Mouse (Mus musculus): Measurements from ENCODE around the gene Plekhg3. TPM values are rescaled to one million over a fixed set of nuclear protein-coding genes. Genes with fewer than 3 reads are reported as not detected.
A peak's percentile ranks its signal among the peaks of the same experiment; 100 is the strongest.

Gene Plekhg3
- 6.9 and 7.2 TPM in 2 replicates for polyA plus RNA-seq (2015; fragmentation: Nextera tagmentation; extraction: Ambion mirVana)

GRCm38 (mm10) chr12:76530580-76531139, at the start of gene Plekhg3:
Gene Plekhg3 (plus strand): TSS chr12:76530891.
- Histone ChIP-seq H3K4me2 (no peak within 1 kb of the TSS), H3K4me3 (no peak within 1 kb of the TSS), H3K36me3 (no peaks in the 10 kb centered on the region), H3K27me3 (peaks cover 41% of the 10 kb centered on the region), H3K9ac (no peak within 1 kb of the TSS), H3K4me1 (peaks cover 48% of the 10 kb centered on the region), H3K27ac (no peak within 1 kb of the TSS), H3K9me3 (no peaks in the 10 kb centered on the region)
- 51% methylated on average over 6 of the region's 6 CpGs for WGBS
- ATAC-seq (ENCODE audit: borderline replicate concordance, extremely low read depth, low FRiP score, low TSS enrichment), result no peak

DNA sequence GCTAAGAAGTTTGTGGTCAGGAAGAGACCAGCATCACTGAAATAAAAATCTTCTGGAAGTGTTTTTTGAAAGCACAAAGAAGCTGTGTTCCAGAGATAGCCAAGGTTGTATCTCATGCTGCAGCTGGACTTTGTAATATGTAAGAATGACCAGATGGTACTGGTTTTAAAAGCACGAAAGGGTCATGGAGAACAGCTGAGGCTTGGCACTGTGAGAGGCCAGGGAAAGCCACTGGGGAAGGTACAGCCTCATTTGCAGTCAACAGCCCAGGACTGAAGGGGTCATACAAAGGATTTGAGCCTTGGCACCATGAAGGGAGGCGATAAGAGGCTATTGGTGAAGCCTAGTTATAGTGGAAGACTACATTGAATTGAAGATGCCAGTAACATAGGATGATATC, 48.2 kb upstream of the Plekhg3 start:
- Histone ChIP-seq H3K9me3 (no peaks in the 10 kb centered on the region), H3K36me3 (no peaks in the 10 kb centered on the region), H3K4me3 (no peak overlapping the region), H3K9ac (no peak overlapping the region), H3K27ac (no peak overlapping the region), H3K4me2 (no peak overlapping the region), H3K27me3 (no peaks in the 10 kb centered on the region), H3K4me1 (peaks cover 31% of the 10 kb centered on the region)
- WGBS, result 86% methylated on average over 2 of the region's 2 CpGs
- no peak for ATAC-seq (ENCODE audit: borderline replicate concordance, extremely low read depth, low FRiP score, low TSS enrichment)

GRCm38 (mm10) chr12:76482948-76483347, 47.7 kb upstream of the Plekhg3 start:
- WGBS, result 79% methylated on average over 2 of the region's 2 CpGs
- H3K9me3 ChIP-seq, result no peaks in the 10 kb centered on the region
- no peaks in the 10 kb centered on the region for H3K27me3 ChIP-seq
- peaks cover 31% of the 10 kb centered on the region for H3K4me1 ChIP-seq
- no peaks in the 10 kb centered on the region for H3K36me3 ChIP-seq
- H3K27ac ChIP-seq, result no peak overlapping the region
- H3K9ac ChIP-seq, result no peak overlapping the region
- H3K4me2 ChIP-seq, result no peak overlapping the region
- ATAC-seq (ENCODE audit: borderline replicate concordance, extremely low read depth, low FRiP score, low TSS enrichment), result no peak
- H3K4me3 ChIP-seq, result no peak overlapping the region

GRCm38 (mm10) chr12:76484881-76485280, 45.8 kb upstream of the Plekhg3 start:
- Histone ChIP-seq H3K9me3 (no peaks in the 10 kb centered on the region), H3K4me3 (no peak overlapping the region), H3K4me1 (peaks cover 16% of the 10 kb centered on the region), H3K4me2 (no peak overlapping the region), H3K27ac (no peak overlapping the region), H3K27me3 (no peaks in the 10 kb centered on the region), H3K36me3 (no peaks in the 10 kb centered on the region), H3K9ac (no peak overlapping the region)
- WGBS, result 10% methylated on average over 4 of the region's 4 CpGs
- peak; percentile 61; the same call in 1 of the 2 replicates for ATAC-seq (ENCODE audit: borderline replicate concordance, extremely low read depth, low FRiP score, low TSS enrichment)

DNA sequence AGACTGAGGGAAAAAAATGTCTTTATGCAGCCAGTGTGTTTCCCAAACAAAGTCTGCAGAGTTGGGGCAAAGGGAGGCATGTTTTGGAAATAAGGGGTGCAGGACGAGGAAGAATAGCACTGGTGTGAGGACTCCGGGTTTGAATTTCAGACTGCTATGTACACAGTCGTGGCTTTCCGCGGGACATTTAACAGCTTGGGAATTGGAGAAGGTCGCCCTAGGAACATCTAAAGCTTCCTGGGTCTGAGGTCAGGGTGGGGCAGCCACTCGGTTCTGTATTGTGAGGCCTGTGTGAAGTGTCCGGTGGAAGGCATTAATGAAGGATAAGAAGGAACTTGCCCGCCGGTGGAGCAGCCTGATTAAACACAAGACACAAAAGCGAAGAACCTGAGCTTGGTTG, 45.3 kb upstream of the Plekhg3 start:
- Histone ChIP-seq H3K27me3 (no peaks in the 10 kb centered on the region), H3K36me3 (no peaks in the 10 kb centered on the region), H3K9ac (no peak overlapping the region), H3K4me2 (no peak overlapping the region), H3K4me1 (peaks cover 11% of the 10 kb centered on the region), H3K4me3 (no peak overlapping the region), H3K9me3 (no peaks in the 10 kb centered on the region), H3K27ac (no peak overlapping the region)
- no peak for ATAC-seq (ENCODE audit: borderline replicate concordance, extremely low read depth, low FRiP score, low TSS enrichment)
- 31% methylated on average over 11 of the region's 11 CpGs for WGBS

DNA sequence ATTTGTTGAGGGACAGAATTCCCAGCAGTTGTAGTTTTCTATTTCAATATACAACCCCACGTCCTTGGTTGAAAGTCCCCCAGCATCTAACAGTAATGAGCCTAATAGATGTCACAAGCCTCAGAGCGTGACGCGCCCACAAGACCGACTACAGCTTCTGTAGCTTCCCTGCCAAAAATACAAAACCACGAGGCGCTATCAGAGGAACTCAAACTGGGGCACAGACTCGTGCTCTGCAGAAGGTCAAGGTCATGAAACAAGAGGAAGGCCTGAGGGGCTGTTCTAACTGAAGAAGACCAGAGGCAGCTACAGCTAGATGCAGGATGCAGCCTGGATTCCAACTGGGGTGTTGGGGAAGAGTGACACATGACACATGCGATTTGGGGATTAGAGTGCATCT, 43.7 kb upstream of the Plekhg3 start:
- H3K4me1 ChIP-seq, result peaks cover 11% of the 10 kb centered on the region
- no peak overlapping the region for H3K9ac ChIP-seq
- WGBS, result 46% methylated on average over 9 of the region's 9 CpGs
- H3K36me3 ChIP-seq, result no peaks in the 10 kb centered on the region
- H3K4me3 ChIP-seq, result no peak overlapping the region
- H3K4me2 ChIP-seq, result no peak overlapping the region
- ATAC-seq (ENCODE audit: borderline replicate concordance, extremely low read depth, low FRiP score, low TSS enrichment), result no peak
- H3K27ac ChIP-seq, result no peak overlapping the region
- no peaks in the 10 kb centered on the region for H3K27me3 ChIP-seq
- H3K9me3 ChIP-seq, result no peaks in the 10 kb centered on the region

DNA sequence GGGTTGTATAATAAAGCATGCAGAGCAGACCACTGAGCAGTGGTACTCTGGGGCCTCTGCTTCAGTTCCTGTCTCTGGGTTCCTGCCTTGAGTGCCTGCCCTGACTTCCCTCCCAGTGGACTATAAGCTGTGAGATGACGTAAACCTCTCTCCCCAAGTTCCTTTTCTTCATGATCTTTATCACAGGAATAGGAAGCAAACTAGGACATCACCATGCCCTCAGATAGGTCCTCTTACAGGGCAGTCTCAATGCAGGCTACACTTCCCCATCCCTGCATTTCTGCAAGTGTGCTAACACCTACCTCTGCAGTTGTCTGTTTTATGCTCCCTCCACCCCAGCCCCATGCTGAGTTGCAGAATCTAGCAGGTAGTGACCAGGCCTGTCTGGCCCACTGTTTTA, 39.9 kb upstream of the Plekhg3 start:
- 79% methylated on average over 1 of the region's 1 CpGs for WGBS
- H3K27me3 ChIP-seq, result peaks cover 7% of the 10 kb centered on the region; the same call in 1 of the 2 replicates
- H3K4me3 ChIP-seq, result no peak overlapping the region
- no peak overlapping the region for H3K4me2 ChIP-seq
- no peaks in the 10 kb centered on the region for H3K9me3 ChIP-seq
- no peak for ATAC-seq (ENCODE audit: borderline replicate concordance, extremely low read depth, low FRiP score, low TSS enrichment)
- no peaks in the 10 kb centered on the region for H3K36me3 ChIP-seq
- H3K9ac ChIP-seq, result no peak overlapping the region
- peaks cover under 1% of the 10 kb centered on the region; the same call in 1 of the 2 replicates for H3K4me1 ChIP-seq
- no peak overlapping the region for H3K27ac ChIP-seq

DNA sequence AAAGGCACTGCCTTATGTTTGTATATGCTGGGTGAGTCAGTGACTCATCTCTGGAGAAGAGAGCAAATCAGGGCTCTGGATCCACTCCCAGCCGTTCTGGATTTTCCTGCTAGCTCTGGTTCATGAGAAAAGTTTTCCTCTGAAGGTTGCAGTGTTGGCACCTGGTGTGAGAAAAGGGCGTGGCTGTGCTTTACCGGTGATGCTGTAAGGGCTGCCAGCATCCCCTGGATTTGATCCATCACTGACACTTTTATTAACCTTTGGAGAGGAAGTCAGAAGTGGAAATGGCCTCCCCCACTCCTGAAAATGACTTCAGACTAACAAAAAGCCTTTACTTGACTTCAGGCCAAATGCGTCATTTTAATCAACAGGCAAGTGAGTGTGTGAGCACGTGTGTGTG, 37.2 kb upstream of the Plekhg3 start:
- no peaks in the 10 kb centered on the region for H3K9me3 ChIP-seq
- H3K27me3 ChIP-seq, result peaks cover 9% of the 10 kb centered on the region; the same call in 1 of the 2 replicates
- ATAC-seq (ENCODE audit: borderline replicate concordance, extremely low read depth, low FRiP score, low TSS enrichment), result no peak
- 24% methylated on average over 5 of the region's 5 CpGs for WGBS
- H3K9ac ChIP-seq, result no peak overlapping the region
- no peak overlapping the region for H3K4me3 ChIP-seq
- no peak overlapping the region for H3K4me2 ChIP-seq
- H3K36me3 ChIP-seq, result no peaks in the 10 kb centered on the region
- H3K27ac ChIP-seq, result no peak overlapping the region
- 0 out of 2 replicates have a peak, but pooled peaks cover 2% of the 10 kb centered on the region for H3K4me1 ChIP-seq

DNA sequence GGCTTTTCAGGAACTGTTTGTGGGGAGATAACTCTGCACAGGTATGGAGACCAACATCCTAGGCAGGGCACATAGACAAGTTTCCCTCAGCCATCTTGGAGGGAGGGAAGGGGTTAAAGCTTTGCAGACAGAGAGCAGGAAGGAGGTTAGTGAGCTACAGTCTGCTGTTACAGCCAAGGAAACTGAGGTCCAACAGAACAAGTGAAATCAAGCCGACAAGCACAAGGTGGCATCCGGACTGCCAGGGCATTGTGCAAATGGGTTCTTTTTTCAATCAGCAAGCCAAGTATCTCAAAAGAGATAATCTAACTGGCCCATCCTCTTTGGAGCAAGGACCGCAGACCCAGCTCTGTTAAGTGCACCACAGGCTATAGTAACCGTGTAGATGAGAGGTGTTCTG, 35.3 kb upstream of the Plekhg3 start:
- H3K27me3 ChIP-seq, result peaks cover 9% of the 10 kb centered on the region; the same call in 1 of the 2 replicates
- H3K9ac ChIP-seq, result no peak overlapping the region
- H3K36me3 ChIP-seq, result no peaks in the 10 kb centered on the region
- no peak overlapping the region for H3K27ac ChIP-seq
- ATAC-seq (ENCODE audit: borderline replicate concordance, extremely low read depth, low FRiP score, low TSS enrichment), result no peak
- no peaks in the 10 kb centered on the region for H3K9me3 ChIP-seq
- 63% methylated on average over 4 of the region's 4 CpGs for WGBS
- no peak overlapping the region for H3K4me2 ChIP-seq
- no peak overlapping the region for H3K4me3 ChIP-seq
- 0 out of 2 replicates have a peak, but pooled peaks cover 2% of the 10 kb centered on the region for H3K4me1 ChIP-seq

DNA sequence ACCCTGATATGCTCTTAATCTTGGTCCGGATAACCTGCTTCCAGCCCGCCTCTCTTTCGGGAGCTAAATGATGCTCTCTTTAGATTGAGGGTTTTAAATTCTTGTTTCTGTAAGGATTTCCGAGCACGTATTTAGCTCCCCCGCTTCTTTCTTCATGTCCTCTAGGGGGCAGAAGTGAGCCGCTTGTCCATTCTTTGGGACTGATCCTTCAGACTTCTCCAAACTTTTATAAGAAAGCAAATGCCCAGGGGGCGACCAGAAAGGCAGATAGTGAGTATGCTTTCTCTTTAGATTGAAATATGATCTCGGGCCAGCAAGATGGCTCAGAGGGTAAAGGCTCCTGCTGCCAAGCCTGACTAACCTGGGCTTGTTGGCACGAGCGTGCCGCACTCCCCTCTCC, 34.4 kb upstream of the Plekhg3 start:
- H3K27ac ChIP-seq, result no peak overlapping the region
- H3K4me1 ChIP-seq, result 0 out of 2 replicates have a peak, but pooled peaks cover 2% of the 10 kb centered on the region
- no peak overlapping the region for H3K4me3 ChIP-seq
- peaks cover 9% of the 10 kb centered on the region; the same call in 1 of the 2 replicates for H3K27me3 ChIP-seq
- no peaks in the 10 kb centered on the region for H3K36me3 ChIP-seq
- H3K9me3 ChIP-seq, result no peaks in the 10 kb centered on the region
- WGBS, result 26% methylated on average over 12 of the region's 12 CpGs
- no peak overlapping the region for H3K9ac ChIP-seq
- peak; percentile 13; the same call in 1 of the 2 replicates for ATAC-seq (ENCODE audit: borderline replicate concordance, extremely low read depth, low FRiP score, low TSS enrichment)
- no peak overlapping the region for H3K4me2 ChIP-seq

- peaks cover 9% of the 10 kb centered on the region; the same call in 1 of the 2 replicates for H3K27me3 ChIP-seq
- no peak overlapping the region for H3K4me2 ChIP-seq
- H3K36me3 ChIP-seq, result no peaks in the 10 kb centered on the region
- H3K4me3 ChIP-seq, result no peak overlapping the region
- ATAC-seq (ENCODE audit: borderline replicate concordance, extremely low read depth, low FRiP score, low TSS enrichment), result no peak
- H3K9me3 ChIP-seq, result no peaks in the 10 kb centered on the region
- no peak overlapping the region for H3K27ac ChIP-seq
- H3K9ac ChIP-seq, result no peak overlapping the region
- 77% methylated on average over 9 of the region's 9 CpGs for WGBS
- 0 out of 2 replicates have a peak, but pooled peaks cover 2% of the 10 kb centered on the region for H3K4me1 ChIP-seq
Observed at GRCm38 (mm10) chr12:76499276-76499675, 31.4 kb upstream of the Plekhg3 start.

DNA sequence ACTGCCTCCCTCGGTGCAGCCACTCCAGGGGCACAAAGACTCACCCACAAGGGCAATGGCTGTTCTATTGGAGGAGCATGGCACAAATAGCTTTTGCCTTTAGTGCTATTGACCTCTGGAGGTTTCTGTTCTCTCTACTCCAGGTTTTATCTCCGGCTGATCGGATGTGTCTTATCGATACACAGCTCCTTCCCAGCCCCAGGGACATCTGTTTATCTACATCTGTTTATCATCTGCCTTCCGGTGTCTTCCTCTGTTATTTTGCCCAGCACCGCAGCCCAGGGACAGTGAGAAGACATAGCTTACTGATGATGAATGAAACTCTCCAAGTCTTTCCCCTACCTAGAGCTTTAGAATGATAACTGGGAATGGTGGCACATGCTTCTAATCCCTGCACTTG, 30.6 kb upstream of the Plekhg3 start:
- Histone ChIP-seq H3K27me3 (peaks cover 9% of the 10 kb centered on the region; the same call in 1 of the 2 replicates), H3K9me3 (no peaks in the 10 kb centered on the region), H3K27ac (no peak overlapping the region), H3K9ac (no peak overlapping the region), H3K4me2 (no peak overlapping the region), H3K4me3 (no peak overlapping the region), H3K36me3 (no peaks in the 10 kb centered on the region), H3K4me1 (0 out of 2 replicates have a peak, but pooled peaks cover 2% of the 10 kb centered on the region)
- 58% methylated on average over 6 of the region's 6 CpGs for WGBS
- ATAC-seq (ENCODE audit: borderline replicate concordance, extremely low read depth, low FRiP score, low TSS enrichment), result no peak

Data from lung, embryonic 15.5 days (tissue).